ENCODE assay signal across 17 mouse cellular contexts in the genomic region with DNA sequence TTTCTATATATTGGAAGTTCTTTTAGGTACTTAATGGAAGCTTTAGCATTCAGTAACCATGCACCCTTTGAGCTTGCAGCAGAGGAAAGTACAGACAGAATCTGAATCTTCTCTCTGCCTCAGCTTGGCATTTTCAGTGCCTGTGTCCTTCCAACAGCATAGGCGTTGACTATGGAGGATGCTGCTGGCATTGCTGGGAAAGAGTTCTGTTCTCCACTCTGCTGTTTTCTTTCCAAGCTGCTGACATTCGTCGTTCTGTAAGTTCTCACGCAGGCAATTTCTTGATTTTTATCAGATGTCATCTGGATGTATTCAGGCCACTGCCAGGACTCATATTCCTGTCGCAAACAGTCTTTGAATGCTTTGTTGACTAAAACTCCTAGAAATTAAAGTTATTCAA.
"Had no signal": no experiment of that assay in that cellular context is flagged by ENCODE, and none has a peak within 500 bp of the region (broad histone marks: within the 10 kb centered on the region; RNA-seq: fewer than 3 reads in every experiment).

No protein-coding gene starts in this region.

- H3K27me3 ChIP-seq: lung, embryonic 15.5 days; midbrain, embryonic 13.5 days; midbrain, embryonic 15.5 days; neural tube, embryonic 12.5 days; stomach, embryonic 15.5 days had no signal

- H3K4me2 ChIP-seq: lung, embryonic 15.5 days; midbrain, embryonic 11.5 days; midbrain, embryonic 13.5 days; midbrain, embryonic 15.5 days; neural tube, embryonic 12.5 days; stomach, embryonic 15.5 days had no signal

- H3K4me3 ChIP-seq: lung, embryonic 15.5 days; megakaryocyte, embryonic 14.5 days; midbrain, embryonic 13.5 days; midbrain, embryonic 15.5 days; neural tube, embryonic 12.5 days; stomach, embryonic 15.5 days had no signal

- H3K9me3 ChIP-seq: lung, embryonic 15.5 days; megakaryocyte, embryonic 14.5 days; midbrain, embryonic 13.5 days; midbrain, embryonic 15.5 days; neural tube, embryonic 12.5 days; stomach, embryonic 15.5 days had no signal

- H3K9ac ChIP-seq: lung, embryonic 15.5 days; midbrain, embryonic 13.5 days; midbrain, embryonic 15.5 days; neural tube, embryonic 12.5 days; stomach, embryonic 15.5 days had no signal

- H3K4me1 ChIP-seq: lung, embryonic 15.5 days; megakaryocyte, embryonic 14.5 days; midbrain, embryonic 13.5 days; midbrain, embryonic 15.5 days; neural tube, embryonic 12.5 days; stomach, embryonic 15.5 days had no signal

- H3K27ac ChIP-seq: lung, embryonic 15.5 days; macrophage; midbrain, embryonic 13.5 days; midbrain, embryonic 15.5 days; neural tube, embryonic 12.5 days; stomach, embryonic 15.5 days; stomach, postnatal 0 days had no signal

- ATAC-seq: lung, postnatal 0 days; midbrain, embryonic 13.5 days; midbrain, embryonic 15.5 days had no signal

- DNase-seq: lung, adult 2 months; lung, postnatal 14 days; lung, postnatal 36 days; right cerebral cortex, postnatal 14 days; thymus, adult 2 months; thymus, postnatal 25 days; thymus, postnatal 4 days had no signal

- H3K36me3 ChIP-seq: lung, embryonic 15.5 days; midbrain, embryonic 13.5 days; midbrain, embryonic 15.5 days; neural tube, embryonic 12.5 days; stomach, embryonic 15.5 days had no signal
